Mouse (Mus musculus) hindlimb bud, embryonic 11.5 days (tissue): ENCODE results near the gene Capza3.

Experiments
- DNase-seq: peaks from one replicate; pipeline ENCODE4 v3.0.0-alpha.2; 2012; ENCODE audit warnings: low read depth, low spot score; ENCODE audit errors: extremely low spot score

The Capza3 gene

DNA sequence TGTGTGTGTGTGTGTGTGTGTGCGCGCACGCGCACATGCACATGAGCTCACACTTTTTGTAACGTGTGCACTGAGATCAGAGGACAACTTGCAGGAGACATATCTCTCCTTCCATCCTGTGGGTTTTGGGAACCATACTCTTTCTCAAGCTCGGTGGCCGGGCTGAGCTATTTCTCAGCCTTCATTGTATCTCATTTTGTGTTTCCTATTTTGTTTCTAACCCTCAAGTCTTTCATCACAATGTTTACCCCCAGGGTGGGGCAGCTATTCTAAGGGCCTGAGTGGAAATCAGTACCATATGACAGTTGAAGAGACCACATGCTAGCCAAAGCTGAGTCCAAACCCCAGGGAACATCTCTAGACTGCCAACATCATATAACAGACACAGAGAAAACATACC, at the start of gene Capza3:
Gene Capza3 (plus strand): TSS at position 301 of the 400 bp plus-strand sequence.
- DNase-seq: no peak

DNA sequence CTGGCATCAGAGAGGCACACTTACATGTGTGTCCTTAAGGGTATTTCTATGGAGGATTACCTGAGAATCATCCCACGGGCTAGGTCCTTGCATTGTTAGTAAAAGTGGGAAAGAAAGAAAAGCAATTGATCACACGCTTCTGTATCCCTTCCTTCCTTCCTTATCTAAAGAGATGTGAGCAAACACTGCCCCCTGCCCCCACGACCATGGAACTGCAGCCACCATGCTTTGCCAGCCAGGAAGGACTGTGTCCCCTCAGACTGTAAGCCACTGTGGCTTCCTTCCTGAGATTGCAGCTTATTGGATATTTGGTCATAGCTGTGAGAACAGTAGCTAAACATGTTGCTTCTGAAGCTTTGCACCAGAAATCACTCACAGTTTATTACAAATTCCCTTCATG, 35.9 kb upstream of the Capza3 start:
- DNase-seq: no peak

DNA sequence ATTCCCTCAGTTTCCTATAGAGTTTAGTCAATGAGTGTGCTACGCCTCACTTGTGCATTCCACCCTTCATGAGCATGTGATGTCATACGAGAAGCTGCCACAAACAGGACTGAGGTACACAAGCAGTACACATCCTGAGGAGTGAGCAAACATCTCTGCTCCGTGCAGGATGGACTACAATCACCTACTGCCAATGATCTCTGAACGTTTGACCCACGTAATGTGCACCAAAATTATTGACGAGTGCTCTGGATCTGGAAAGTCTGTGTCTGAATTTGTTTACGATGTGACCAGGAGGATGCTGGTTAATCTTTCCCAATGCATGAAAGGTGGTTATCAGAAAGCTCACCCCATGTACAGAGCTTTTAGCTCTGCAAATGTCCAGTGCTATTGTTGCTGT, 16.6 kb upstream of the Capza3 start:
- no peak for DNase-seq

DNA sequence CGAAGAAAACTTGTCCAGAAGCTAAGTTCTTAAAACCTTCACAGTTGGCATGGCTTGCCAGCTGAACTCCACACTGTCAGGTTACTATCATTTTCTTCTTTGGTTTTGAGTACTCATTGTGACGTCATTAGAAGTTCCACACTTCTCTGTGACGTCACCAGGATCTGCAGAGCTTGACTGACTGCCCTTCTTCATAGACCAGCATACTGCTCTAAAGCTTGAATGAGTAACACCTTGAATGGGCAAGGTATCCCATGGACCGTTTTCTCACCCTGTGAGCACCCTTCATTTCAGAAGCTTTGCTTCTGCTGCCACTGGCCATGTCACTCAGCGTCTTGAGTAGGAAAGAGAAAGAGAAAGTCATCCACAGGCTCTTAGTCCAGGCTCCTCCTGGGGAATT, 305 bp downstream of the Capza3 start, which contains the start of gene Plcz1:
Gene Plcz1 (minus strand): TSS at position 101 of the 400 bp plus-strand sequence.
- DNase-seq: no peak

DNA sequence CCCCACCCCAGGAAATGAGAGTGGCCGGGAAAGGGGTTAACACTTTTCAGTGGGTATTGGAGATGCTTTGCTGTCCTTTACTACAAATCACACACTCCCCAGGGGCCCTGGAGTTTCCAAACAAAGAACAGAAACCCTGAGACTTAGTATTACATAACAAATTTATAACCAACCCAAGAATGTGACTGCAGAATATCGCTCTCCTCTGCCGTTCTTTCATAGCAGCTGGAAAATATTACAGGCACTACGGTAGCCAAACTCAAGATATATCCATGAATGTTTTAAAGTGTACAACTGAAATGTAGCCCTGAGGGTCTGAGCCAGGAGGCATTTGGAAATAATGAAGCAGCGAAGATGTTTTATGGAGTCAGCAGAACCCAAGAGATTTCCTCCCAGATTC, 10.4 kb downstream of the Capza3 start:
- DNase-seq: no peak

DNA sequence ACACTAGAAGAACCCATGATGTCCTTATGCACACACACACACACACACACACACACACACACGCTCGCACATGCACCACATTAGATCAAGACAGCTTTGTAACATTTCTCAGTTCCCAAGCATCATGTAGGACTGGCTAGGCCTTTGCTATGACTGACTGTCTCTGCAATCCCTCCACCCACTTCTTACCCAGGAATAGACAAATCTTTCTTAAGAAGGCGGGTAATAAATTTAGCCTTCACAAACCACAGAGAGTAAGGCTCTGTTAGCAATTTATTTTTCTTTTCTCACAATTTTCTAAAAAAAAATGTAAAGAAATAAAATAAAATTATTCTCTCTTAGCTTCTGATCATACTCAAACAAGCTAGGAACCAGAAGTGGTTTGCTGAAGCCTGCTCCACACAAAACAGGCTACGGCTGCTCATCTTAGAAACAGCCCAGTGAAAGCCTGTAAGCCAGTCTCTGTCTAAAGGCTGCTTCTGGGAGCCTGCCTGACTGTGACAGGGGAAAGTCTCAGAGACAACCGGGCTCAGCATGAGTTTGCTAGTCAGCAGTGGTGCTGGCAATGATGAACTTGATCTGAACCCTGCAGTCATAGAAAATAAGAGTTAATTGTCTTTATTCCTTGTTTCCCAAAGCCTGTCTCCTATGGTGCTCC, 13.3 kb downstream of the Capza3 start:
- no peak for DNase-seq

DNA sequence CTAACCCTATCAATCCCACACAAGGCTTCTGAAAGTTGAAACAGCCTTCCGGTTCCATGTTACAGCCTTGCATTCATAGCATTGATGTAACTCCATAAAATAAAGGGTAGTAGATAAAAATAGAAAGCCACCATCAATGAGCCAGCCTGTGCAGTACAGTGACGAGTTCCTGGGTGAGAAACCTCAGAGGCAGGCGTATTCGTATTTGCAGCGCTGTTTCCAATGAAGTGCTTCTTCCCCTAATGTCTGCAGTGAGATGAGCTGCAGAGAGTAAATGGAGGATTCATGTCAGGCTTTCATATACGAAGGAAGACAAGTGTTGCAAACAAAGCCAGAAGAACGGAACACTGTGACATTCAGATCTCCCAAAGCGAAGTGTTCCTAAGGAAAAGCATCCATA, 28.1 kb downstream of the Capza3 start:
- DNase-seq: no peak

DNA sequence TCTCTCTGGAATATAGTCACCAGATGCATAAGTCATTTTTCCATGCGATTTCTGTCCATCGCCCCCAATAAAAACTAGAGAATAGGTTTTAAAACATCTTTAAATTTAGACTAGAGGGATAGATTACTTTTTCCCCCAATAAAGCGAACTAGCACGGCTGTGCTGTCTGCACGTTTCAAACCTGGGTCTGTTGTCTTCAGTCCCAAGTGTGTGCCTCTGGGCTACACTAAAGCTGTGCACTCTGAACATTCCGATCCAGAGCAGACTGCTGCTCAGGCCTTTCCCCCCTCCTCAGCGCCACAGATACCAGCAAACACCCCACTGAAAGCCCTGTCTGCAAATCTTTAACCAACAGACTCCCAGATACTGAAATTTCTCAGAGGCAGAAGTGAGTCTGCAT, 39.9 kb downstream of the Capza3 start:
- no peak for DNase-seq

DNA sequence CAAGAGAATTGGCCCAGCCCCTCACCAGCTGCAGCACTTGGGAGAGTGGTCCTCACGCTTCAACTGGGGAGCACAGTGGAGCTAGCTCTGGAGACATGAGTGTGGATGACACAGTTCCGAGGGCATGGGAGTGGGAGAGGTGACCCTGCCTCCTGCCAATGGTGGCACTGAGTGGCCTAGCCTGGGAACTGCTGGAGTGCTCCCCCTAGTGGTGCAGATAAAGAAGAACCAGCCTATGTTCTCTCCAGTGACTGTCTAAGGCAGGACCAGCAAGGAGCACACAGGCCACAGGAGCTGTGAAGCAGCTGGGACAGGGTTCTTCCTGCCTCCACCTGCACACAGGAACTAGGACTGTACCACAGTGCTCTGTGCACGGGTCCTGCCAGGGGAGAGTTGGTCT, 40.7 kb downstream of the Capza3 start:
- no peak for DNase-seq

DNA sequence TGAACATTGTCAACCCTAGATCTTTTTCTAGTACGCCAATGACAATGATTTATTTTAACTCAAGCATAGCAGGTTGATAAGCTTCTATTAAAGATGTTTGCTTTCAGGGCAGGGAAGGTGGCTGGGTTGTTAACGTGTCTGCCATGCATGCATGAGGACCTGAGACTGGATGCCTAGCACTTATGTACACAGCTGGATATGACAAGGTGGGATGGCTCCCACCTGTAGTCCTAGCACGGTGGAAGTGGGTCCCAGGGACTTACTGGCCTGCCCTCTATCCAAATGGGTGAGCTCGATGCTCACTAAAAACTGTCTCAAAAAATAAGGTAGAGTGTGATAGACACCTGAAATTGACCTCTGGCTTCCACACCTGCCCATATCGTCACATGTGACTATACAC, 48.8 kb downstream of the Capza3 start:
- no peak for DNase-seq
